Mouse (Mus musculus): Measurements from ENCODE around the gene Samd4b.

Samd4b gene

GRCm38 (mm10) chr7:28586663-28587411 lies 11.1 kb downstream of the Samd4b start:
- no peak for DNase-seq

DNA sequence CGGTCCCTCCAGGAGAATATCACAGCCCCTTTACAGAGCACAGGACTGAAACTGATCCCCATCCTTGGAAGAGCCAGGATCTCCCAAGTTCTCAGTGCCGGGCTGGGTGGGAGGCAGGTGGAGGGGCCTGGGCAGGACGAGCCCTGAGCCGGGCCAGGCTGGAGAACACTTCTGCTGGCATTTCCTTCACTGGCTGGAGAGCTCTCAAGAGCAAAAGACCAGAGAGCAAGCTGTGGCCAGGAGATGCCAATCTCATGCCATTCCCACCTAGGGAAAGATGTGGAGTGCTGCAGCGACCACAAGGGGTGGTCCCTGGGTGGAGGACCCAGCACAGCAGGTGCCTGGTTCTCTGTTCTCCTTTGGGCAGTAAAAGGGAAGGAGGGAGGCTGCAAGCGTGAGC lies 12.9 kb downstream of the Samd4b start:
- DNase-seq: no peak

DNA sequence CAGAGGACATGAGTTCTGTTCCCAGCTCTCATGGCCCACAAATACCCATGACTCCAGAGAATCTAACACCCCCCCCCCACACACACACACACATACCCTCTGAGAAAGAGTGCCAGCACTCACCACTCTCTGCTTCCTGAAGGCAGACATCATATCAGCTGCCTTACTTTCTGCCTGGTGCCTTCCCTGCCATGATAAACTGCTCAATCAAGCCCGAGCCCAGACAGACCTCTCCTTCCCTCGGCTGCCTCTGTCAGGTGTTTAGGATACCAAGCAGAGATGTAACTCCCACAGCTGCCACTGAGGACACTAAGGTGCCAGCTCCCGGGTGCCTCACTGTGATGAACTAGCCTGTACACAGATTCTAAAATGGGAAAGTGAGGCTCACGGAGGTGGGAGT lies 13.5 kb downstream of the Samd4b start:
- DNase-seq: no peak

DNA sequence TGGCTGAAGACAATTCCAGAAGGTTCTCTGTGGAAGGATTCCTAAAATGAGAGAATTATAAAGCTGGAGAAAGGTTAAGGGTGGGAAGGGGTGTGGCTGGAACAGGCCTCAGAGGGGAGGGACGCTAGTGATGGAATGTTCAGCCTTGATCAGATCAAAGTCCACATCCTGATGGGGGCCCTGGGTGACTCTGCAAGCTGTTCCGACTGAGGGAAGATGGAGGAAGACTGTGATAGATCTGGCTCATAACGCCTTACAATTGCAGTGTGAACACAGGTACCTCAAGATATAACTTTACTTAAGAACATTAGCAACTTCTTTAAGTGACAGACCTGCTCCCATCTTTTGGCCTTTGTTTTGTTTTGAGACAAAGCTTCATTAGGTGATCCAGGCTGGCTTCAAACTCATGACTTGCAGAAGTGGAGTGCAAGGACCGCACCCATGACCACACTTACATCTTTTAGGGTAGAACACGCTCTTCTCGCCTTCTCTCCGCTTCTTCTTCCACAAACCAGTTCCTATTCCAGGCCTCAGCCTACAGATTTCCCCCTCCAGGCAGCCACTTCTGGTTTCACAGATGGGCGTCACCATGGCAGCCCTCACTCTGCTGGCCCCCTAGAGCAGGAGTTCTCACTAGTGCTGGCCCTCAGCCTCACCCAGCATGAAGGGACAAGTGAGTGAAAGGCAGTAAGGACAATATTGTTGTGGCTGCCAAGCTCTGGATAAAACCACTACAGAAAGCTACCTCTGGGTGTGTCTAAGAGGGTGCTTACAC lies 14.2 kb downstream of the Samd4b start:
- no peak for DNase-seq

GRCm38 (mm10) chr7:28582841-28583240 lies 15.1 kb downstream of the Samd4b start:
- DNase-seq: no peak

- DNase-seq: no peak
These were observed 16.2 kb downstream of the Samd4b start for GRCm38 (mm10) chr7:28581721-28582120.

DNA sequence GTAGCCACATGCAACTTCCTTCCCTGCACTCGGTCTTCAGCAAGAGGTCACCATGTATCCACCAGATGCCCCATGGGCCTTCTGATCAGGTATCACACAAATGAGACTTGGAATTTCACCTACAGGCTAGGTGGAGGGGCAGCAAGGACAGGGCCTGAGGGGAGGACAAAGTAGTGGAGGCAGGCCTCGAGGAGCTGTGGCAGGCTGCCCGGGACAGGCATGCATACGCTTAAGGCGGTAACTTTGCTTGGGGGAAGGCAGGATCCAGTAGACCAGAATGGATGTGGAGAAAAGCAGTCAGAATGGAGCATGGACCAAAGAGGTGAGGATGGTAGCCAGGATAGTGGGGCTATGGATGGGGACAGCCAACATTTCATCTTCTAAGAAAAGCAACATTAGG lies 18.1 kb downstream of the Samd4b start:
- no peak for DNase-seq

GRCm38 (mm10) chr7:28578543-28579053 lies 19.3 kb downstream of the Samd4b start:
- no peak for DNase-seq

GRCm38 (mm10) chr7:28577826-28578542 lies 20.0 kb downstream of the Samd4b start:
- DNase-seq: no peak

GRCm38 (mm10) chr7:28576271-28576914 lies 21.6 kb downstream of the Samd4b start:
- DNase-seq: no peak

GRCm38 (mm10) chr7:28575597-28575996 lies 22.3 kb downstream of the Samd4b start:
- DNase-seq: no peak

DNA sequence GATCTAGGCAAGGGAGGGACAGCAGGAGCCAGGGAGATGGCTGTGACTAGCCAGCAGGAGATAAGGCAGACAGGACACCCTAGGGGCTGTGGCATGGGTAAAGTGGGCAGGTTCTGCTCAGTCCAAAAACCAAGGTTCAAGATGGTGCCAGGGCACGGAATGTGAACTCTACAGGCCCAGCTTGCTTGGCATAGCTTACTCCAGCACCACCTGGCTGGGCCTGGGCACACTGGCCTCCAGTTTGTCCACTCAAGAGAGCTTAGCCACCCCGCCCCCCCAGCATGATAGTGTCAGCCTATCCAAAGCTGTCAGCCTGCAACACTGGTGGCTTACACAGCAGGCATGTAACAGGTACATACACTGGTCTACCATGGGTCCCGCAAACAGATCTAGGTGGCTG lies 24.7 kb downstream of the Samd4b start:
- DNase-seq: no peak

DNA sequence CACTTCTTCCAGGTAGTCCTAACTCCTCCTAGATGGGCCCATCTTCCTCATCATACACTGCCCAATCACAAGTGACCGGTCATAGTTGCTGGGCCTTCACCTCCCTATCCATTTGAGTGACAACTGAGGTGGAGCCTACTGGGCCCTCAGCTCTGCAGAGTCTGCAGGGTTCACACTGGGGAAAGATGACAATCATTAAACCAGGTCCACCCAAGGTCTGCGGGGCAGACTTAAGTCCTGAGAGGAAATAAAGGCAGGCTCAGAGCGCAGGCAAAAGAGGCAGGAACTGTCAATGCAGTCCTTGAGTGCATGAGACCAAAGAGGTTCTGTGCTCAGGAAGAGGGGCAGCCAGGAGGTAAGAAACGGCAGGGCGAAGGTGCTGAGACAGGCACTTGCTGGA lies 25.3 kb downstream of the Samd4b start:
- no peak for DNase-seq

- no peak for DNase-seq
These were observed 26.8 kb downstream of the Samd4b start for GRCm38 (mm10) chr7:28570982-28571682.

- DNase-seq: peak; percentile 61
These were observed 27.5 kb downstream of the Samd4b start for GRCm38 (mm10) chr7:28570291-28570981.

DNA sequence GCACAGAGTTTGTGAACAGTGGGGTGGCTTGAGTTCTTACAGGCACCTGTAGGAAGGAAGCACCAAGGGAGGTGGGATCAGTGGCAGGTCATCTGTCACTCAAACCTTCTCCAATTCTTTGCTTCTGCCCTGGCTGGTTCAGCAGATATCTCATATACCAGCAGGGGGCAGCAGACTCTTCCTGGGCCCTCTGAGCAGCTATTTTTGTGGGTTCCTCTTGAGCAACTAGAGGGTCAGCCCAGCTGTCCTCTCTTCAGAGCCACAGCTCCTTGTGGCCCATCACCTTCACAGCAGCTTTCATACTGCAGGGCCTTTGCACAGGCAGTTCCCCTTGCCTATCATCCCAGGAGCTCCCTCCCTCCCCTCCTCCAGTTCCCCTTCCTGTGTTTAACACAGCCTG lies 29.7 kb downstream of the Samd4b start:
- peak; percentile 72 for DNase-seq

GRCm38 (mm10) chr7:28567539-28567938 lies 30.4 kb downstream of the Samd4b start:
- no peak for DNase-seq

DNA sequence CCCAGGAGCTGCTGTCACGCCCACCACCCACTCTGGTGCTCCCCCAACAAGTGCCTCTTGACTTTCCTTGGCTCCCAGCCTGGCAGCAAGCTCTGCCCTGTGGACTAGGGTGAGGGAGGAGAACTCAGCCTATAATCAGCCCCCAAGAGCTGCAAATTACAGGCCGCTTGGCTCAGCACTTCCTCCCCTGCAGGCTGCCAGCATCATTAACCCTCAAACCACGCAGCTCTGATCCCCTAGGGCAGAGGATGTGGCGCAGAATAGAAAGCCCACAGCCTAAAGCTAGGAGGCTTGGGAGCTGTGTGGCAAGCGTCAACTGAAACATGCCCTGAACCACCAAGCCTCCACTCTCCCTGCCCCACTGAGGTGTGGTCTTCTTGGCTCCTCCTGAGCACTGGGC lies 32.5 kb downstream of the Samd4b start:
- DNase-seq: no peak

GRCm38 (mm10) chr7:28562951-28563350 lies 35.0 kb downstream of the Samd4b start:
- DNase-seq: peak; percentile 46

- peak; percentile 57 for DNase-seq
These were observed 35.6 kb downstream of the Samd4b start for GRCm38 (mm10) chr7:28562371-28562770.

GRCm38 (mm10) chr7:28561967-28562366 lies 36.0 kb downstream of the Samd4b start:
- DNase-seq: no peak

- DNase-seq: no peak
These were observed 37.1 kb downstream of the Samd4b start for GRCm38 (mm10) chr7:28560856-28561255.

Measured in cerebellum, adult 8-10 months (tissue).